In the genomic region with DNA sequence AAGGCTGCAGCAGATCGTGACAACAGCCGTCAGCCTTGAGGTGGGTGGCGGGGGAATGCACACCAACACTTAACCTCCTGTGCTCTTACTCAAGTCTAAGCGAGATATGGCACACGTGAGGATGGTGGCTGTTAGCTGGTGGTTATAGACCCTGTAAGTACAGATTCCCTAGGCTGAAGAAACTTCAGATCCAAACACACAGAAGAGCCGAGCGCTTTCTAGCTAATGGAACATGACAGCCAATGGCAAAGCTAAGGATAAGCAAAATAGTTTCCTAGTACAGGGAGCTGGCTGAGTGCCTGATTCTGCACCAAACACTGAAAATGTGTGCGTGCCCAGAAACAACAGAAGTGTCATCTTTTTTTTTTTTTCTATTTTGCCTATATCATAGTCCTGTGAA, we compare ENCODE assay signal across 18 mouse cellular contexts. TPM values are rescaled to one million over a fixed set of nuclear protein-coding genes. Genes with fewer than 3 reads are reported as not detected.
A peak's percentile ranks its signal among the peaks of the same experiment; 100 is the strongest.
DNase-seq lines count a peak whose midpoint lies in the region; ATAC-seq lines count a peak whose summit lies in the region.
"Had no signal": no experiment of that assay in that cellular context is flagged by ENCODE, and none has a peak within 500 bp of the region (broad histone marks: within the 10 kb centered on the region; RNA-seq: fewer than 3 reads in every experiment).

No protein-coding gene starts in this region.

- 43% methylated on average over 8 of the region's 8 CpGs for WGBS in heart, embryonic 13.5 days
- WGBS in stomach, embryonic 16.5 days, result 46% methylated on average over 8 of the region's 8 CpGs

- no peaks in the 10 kb centered on the region for H3K27me3 ChIP-seq in heart, embryonic 13.5 days (replicated peaks)
- no peaks in the 10 kb centered on the region for H3K27me3 ChIP-seq in stomach, embryonic 16.5 days (ENCODE audit: control insufficient read depth, insufficient read depth, low read length)
- H3K27me3 ChIP-seq: liver, embryonic 13.5 days had no signal

- no peak overlapping the region for H3K27ac ChIP-seq in heart, embryonic 13.5 days (replicated peaks)
- H3K27ac ChIP-seq in stomach, embryonic 16.5 days (ENCODE audit: low read length), result peak overlapping the region; percentile 17; the same call in 1 of the 2 replicates
- H3K27ac ChIP-seq: liver, embryonic 13.5 days had no signal

- no peaks in the 10 kb centered on the region; the same call in 1 of the 2 replicates for H3K9me3 ChIP-seq in heart, embryonic 13.5 days
- no peaks in the 10 kb centered on the region for H3K9me3 ChIP-seq in stomach, embryonic 16.5 days (replicated peaks; ENCODE audit: control insufficient read depth, low read length)
- H3K9me3 ChIP-seq: liver, embryonic 13.5 days had no signal

- ATAC-seq in heart, embryonic 13.5 days (ENCODE audit: extremely low read depth, insufficient number of reproducible peaks, low FRiP score, low TSS enrichment), result no peak
- ATAC-seq in stomach, embryonic 16.5 days (ENCODE audit: insufficient read depth, low FRiP score), result no peak

- H3K4me2 ChIP-seq in heart, embryonic 13.5 days, result peak overlapping the region; percentile 39
- H3K4me2 ChIP-seq in stomach, embryonic 16.5 days (ENCODE audit: low read depth, low read length), result no peak overlapping the region
- H3K4me2 ChIP-seq: liver, embryonic 13.5 days had no signal

- H3K9ac ChIP-seq in heart, embryonic 13.5 days, result no peak overlapping the region
- H3K9ac ChIP-seq in stomach, embryonic 16.5 days (ENCODE audit: low read length), result no peak overlapping the region
- H3K9ac ChIP-seq: liver, embryonic 13.5 days had no signal

- H3K4me3 ChIP-seq in heart, embryonic 13.5 days, result no peak overlapping the region
- H3K4me3 ChIP-seq in stomach, embryonic 16.5 days (replicated peaks; ENCODE audit: low read length), result no peak overlapping the region
- H3K4me3 ChIP-seq: liver, embryonic 13.5 days; myocyte had no signal

- intact Hi-C loops in heart, postnatal 25 days (cut with DNase I), result no loop called here

- H3K36me3 ChIP-seq in heart, embryonic 13.5 days, result no peaks in the 10 kb centered on the region
- no peaks in the 10 kb centered on the region for H3K36me3 ChIP-seq in stomach, embryonic 16.5 days (ENCODE audit: control insufficient read depth, insufficient read depth, low read length)
- H3K36me3 ChIP-seq: liver, embryonic 13.5 days had no signal

- peaks cover 23% of the 10 kb centered on the region for H3K4me1 ChIP-seq in heart, embryonic 13.5 days
- H3K4me1 ChIP-seq in stomach, embryonic 16.5 days (ENCODE audit: control insufficient read depth, insufficient read depth, low read length), result no peaks in the 10 kb centered on the region; the same call in 1 of the 2 replicates
- H3K4me1 ChIP-seq: liver, embryonic 13.5 days had no signal

- DNase-seq in heart, postnatal 25 days (ENCODE audit: low spot score), result no peak
- DNase-seq in layer of hippocampus, adult 9-11 months, result peak; percentile 22
- DNase-seq in layer of hippocampus, adult 11-12 months (ENCODE audit: low spot score), result no peak
- DNase-seq in retina, postnatal 1 day, result peak; percentile 23
- DNase-seq in retina, embryonic 14.5 days (ENCODE audit: low spot score), result no peak
- no peak for DNase-seq in embryo, embryonic 11 days
- DNase-seq: cerebellum, adult 11 months; cerebellum, postnatal 36 days; gastrocnemius, postnatal 36 days; kidney, adult 11 months; liver, embryonic 13.5 days; right cerebral cortex, postnatal 4 days; thymus, postnatal 36 days had no signal

RNA-seq across cellular contexts. Expression of gene Phyhipl, which starts 33.1 kb away (rescaled TPM):
- polyA plus RNA-seq in heart, embryonic 13.5 days (2015; fragmentation: Nextera tagmentation; extraction: Ambion mirVana), result 1.0 and 1.6 TPM in 2 replicates
- not detected for total RNA-seq in heart, postnatal 25 days (2021)
- polyA plus RNA-seq in stomach, embryonic 16.5 days (2015; fragmentation: Nextera tagmentation; extraction: Ambion mirVana), result 2.8 and 3.2 TPM in 2 replicates
- total RNA-seq: gastrocnemius, postnatal 36 days; megakaryocyte, adult 5-6 weeks; MEL had no signal

Comparison
In these comparisons a context has a peak if more than half of its experiments do, and no peak if none do; other contexts are left out.
1. DNase-seq: peak in layer of hippocampus, adult 9-11 months (single experiment) and retina, postnatal 1 day (single experiment); none in heart, postnatal 25 days (single experiment), layer of hippocampus, adult 11-12 months (single experiment), retina, embryonic 14.5 days (single experiment) and embryo, embryonic 11 days (single experiment).